Mouse (Mus musculus) G1E (cell line): ENCODE measurements around the gene Havcr1. TPM values are rescaled to one million over a fixed set of nuclear protein-coding genes. Genes with fewer than 3 reads are reported as not detected.
"Not testable (repeated sequence)": the region's sequence is repeated elsewhere in the genome, so short reads cannot be mapped to it uniquely, and the experiment has no call there.

ENCODE experiments used
- ATAC-seq: 2 replicates; pipeline ENCODE4 v1.8.0; 2016; ENCODE audit warnings: mild to moderate bottlenecking; ENCODE audit not compliant: insufficient number of reproducible peaks, poor library complexity, low FRiP score, severe bottlenecking; ENCODE audit errors: extremely low read depth
- DNase-seq: peaks from one replicate; pipeline ENCODE4 v3.0.0; 2012; ENCODE audit warnings: low spot score
- H3K27me3 ChIP-seq: 2 replicates; pipeline ENCODE4 v1.6.1; 2012; ENCODE audit warnings: mild to moderate bottlenecking, low read length, inconsistent platforms; ENCODE audit not compliant: insufficient read depth
- H3K36me3 ChIP-seq: replicated peaks from 2 replicates; pipeline ENCODE3; 2012; ENCODE audit warnings: mild to moderate bottlenecking, inconsistent platforms
- H3K4me1 ChIP-seq: 2 replicates; pipeline ENCODE4 v1.6.1; 2012; ENCODE audit warnings: low read depth, low read length, inconsistent platforms, mixed read lengths; ENCODE audit not compliant: insufficient read depth
- H3K4me3 ChIP-seq: 2 replicates; pipeline ENCODE4 v1.5.1; 2012; ENCODE audit warnings: low read depth, mild to moderate bottlenecking, inconsistent platforms, low read length, moderate library complexity, mixed read lengths
- H3K9me3 ChIP-seq: replicated peaks from 2 replicates; pipeline ENCODE4 v1.6.1; 2012; ENCODE audit warnings: inconsistent platforms
- CTCF ChIP-seq: IDR thresholded peaks from 2 replicates; pipeline ENCODE4 v1.5.1; 2012; ENCODE audit warnings: low read depth, low read length, inconsistent platforms, mixed read lengths
- GATA1 ChIP-seq: IDR thresholded peaks from 2 replicates; pipeline ENCODE4 v1.6.1; 2012; ENCODE audit warnings: borderline replicate concordance, low read length, inconsistent platforms, mixed read lengths
- GATA2 ChIP-seq: IDR thresholded peaks from 2 replicates; pipeline ENCODE4 v1.6.1; 2012; ENCODE audit warnings: low read depth, low read length, inconsistent platforms, borderline replicate concordance
- POLR2AphosphoS5 ChIP-seq: IDR thresholded peaks from 2 replicates; pipeline ENCODE4 v1.6.1; 2012; ENCODE audit warnings: low read depth, low read length, inconsistent platforms; ENCODE audit not compliant: insufficient replicate concordance
- TAL1 ChIP-seq: conservative IDR thresholded peaks from 2 replicates; pipeline ENCODE4 v1.6.1; 2012; ENCODE audit warnings: low read depth, low read length, inconsistent platforms, mixed read lengths
- polyA plus RNA-seq: library from polyadenylated mRNA; stranded (reverse); fragments of >175 nt; gene quantifications from 2 replicates; pipeline ENCODE4 v1.2.3, GENCODE M21; 2012
- total RNA-seq, 2 experiments: library from RNA; stranded (forward) in 1 of 2; stranded (reverse) in 1 of 2; fragments of 200-1000 nt in 1 of 2; fragments of >200 nt in 1 of 2; fragmentation: Nextera tagmentation in 1 of 2; gene quantifications; 2 replicates each; pipeline ENCODE4 v1.2.3; 2014 to 2017

Havcr1 gene
- not detected in 2 replicates for total RNA-seq (2014; fragmentation: Nextera tagmentation)
- total RNA-seq (2017) = not detected in 2 replicates
- not detected in 2 replicates for polyA plus RNA-seq

DNA sequence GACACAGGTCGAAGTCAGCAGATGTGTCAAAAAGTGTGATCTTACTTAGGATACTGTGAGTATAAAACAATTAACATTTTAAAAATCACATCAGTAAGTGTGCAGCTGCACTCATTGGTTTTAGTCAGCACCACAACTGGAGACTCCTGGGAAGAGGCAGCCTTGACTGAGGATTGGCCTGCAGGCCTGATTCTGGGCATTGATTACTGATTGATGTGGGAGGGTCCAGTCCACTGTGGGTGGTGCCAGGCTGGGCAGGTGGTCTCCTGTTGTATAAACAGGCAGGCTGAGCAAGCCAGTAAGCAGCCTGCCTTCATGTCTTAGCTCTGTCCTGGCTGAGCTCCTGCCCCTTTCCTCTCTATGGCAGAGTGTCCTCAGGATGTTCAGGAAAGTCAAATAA is at the start of gene Havcr1:
Gene Havcr1, plus strand, starts transcription at position 5 of the 400 bp plus-strand sequence.
- not testable (repeated sequence) for DNase-seq, H3K36me3 ChIP-seq, H3K4me3 ChIP-seq, H3K4me1 ChIP-seq, ATAC-seq, H3K9me3 ChIP-seq, H3K27me3 ChIP-seq

DNA sequence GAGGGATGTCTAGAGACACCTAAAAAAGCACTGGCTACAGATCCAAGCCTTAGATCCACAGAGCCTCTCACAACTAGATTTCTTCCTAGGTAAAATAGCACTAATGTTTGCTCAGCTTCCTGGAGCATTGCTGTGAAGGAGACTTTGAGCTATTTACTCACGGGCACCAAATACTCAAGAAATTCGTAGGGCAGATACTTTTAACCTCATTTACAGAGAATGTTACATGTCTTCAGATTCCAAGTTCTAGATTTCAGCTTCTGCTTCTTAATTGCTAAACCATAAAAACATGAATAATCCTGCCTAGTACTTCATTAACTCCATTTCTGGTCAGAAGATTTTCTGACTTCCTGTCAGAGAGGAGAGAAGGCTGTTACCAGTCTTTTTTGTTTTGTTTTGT is 44.7 kb upstream of the Havcr1 start:
- no peak for TF ChIP-seq CTCF
- TF ChIP-seq GATA1 = no peak
- no peak for TF ChIP-seq TAL1
- TF ChIP-seq GATA2 = no peak
- TF ChIP-seq POLR2AphosphoS5 = no peak
- DNase-seq (no peak), ATAC-seq (no peak)
- Histone ChIP-seq H3K36me3 (no peaks in the 10 kb centered on the region), H3K4me3 (no peak overlapping the region), H3K4me1 (no peaks in the 10 kb centered on the region), H3K27me3 (no peaks in the 10 kb centered on the region), H3K9me3 (no peaks in the 10 kb centered on the region)

DNA sequence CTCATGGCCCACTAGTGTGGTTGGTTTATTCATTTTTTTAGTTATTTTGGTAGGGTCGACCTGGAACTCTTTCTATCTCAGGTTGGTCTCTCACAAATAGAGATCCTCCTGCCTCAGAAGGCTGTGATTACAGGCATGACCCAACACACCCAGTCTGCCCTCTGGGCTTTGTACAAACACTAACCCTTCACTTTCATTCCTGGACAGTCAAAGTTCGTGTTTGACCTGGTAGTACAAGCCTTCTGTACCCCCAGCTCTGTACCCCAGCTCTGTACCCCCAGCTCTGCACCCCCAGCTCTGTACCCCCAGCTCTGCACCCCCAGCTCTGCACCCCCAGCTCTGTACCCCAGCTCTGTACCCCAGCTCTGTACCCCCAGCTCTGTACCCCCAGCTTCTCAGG is 39.0 kb upstream of the Havcr1 start:
- H3K27me3 ChIP-seq, H3K4me1 ChIP-seq, DNase-seq, H3K4me3 ChIP-seq, H3K9me3 ChIP-seq, H3K36me3 ChIP-seq, ATAC-seq: not testable (repeated sequence)

DNA sequence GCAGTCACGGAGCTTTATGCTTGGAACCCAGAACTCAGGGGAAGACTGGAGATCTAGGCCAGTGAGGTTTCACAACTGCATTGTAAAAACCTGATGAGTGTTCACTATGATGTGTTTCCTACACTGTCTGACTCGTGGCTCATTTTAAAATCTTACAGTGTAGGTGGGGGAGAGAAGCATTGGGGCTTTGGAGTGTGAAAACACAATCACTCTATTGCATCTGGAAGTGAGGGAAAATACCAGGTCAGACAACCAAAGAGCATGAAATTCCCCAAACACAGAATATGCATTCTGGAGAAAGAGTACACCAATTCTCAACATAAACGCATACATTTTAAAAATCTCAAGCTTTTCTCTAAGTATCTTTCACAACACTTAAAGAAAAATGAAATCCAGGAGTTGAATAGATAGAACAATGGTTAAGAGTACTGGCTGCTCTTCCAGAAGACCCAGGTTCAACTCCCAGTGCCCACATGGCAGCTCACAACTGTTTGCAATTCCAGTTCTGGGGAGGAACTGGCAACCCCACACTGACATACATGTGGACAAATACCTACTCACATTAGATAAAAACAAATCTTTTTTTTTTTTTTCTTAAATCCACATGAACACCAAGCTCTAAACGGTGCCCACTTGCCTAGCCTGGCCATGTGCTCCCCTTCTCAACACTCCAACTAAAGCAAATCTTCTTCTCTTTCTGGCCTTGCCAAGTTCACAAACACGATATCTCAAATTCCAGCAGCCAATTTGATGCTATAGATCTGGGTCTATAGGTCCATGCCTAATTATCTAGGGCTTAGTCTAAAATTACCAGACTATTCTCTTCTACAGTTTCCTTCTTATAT is 37.2 kb upstream of the Havcr1 start:
- no peak for ATAC-seq

DNA sequence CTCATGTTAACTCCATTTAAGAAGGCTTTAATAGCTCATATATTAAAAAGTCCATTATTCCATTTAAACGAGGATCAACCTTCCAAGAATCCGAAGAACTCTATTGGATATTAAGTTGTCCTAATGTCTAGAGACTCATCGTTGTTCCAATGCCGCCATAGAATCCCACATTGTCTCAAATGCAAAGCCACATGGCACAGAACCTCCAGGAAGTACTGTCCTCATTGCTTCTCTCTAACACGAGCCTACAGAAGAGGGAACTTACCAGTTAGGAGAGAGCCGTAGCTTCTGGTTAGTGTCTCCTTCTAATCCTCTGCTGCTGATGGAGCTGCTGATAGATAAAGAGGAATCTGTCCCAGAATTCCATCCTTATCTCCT is 36.6 kb upstream of the Havcr1 start:
- no peak for DNase-seq
- TF ChIP-seq GATA1 = no peak
- TF ChIP-seq CTCF = no peak
- Histone ChIP-seq H3K36me3 (no peaks in the 10 kb centered on the region), H3K4me1 (no peaks in the 10 kb centered on the region), H3K4me3 (no peak overlapping the region), H3K27me3 (no peaks in the 10 kb centered on the region), H3K9me3 (no peaks in the 10 kb centered on the region)
- ATAC-seq = no peak

More for the DNA sequence above, 37.2 kb upstream of the Havcr1 start:
- DNase-seq = no peak
- H3K4me1 ChIP-seq = no peaks in the 10 kb centered on the region
- no peaks in the 10 kb centered on the region for H3K36me3 ChIP-seq
- TF ChIP-seq POLR2AphosphoS5 = no peak
- TF ChIP-seq GATA1 = no peak
- TF ChIP-seq GATA2 = no peak
- TF ChIP-seq CTCF = no peak
- TF ChIP-seq TAL1 = no peak
- no peaks in the 10 kb centered on the region for H3K27me3 ChIP-seq
- H3K9me3 ChIP-seq = no peaks in the 10 kb centered on the region
- no peak overlapping the region for H3K4me3 ChIP-seq

DNA sequence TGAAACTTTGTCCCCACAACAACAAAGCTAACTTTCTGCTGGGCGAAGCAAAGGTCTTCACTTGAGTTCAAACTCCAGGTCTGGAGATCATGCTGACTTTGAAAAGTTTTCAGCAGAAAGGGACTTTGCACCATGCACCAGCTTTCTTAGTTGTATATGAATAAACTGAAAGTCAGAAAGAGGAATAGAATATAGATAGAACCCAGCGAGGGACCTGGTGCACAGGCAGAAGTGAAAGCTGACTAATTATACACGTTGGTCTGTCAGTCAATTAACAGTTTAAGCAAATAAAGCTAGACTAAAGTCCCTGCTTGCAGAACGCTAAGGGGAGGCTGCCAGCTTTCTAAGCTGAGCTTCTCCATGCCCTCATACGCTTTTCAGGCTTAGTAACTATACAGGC is 36.0 kb upstream of the Havcr1 start:
- Histone ChIP-seq H3K4me1 (no peaks in the 10 kb centered on the region), H3K36me3 (no peaks in the 10 kb centered on the region), H3K9me3 (no peaks in the 10 kb centered on the region), H3K27me3 (no peaks in the 10 kb centered on the region), H3K4me3 (no peak overlapping the region)
- no peak for DNase-seq
- no peak for TF ChIP-seq POLR2AphosphoS5
- no peak for TF ChIP-seq TAL1
- TF ChIP-seq GATA1 = no peak
- no peak for TF ChIP-seq GATA2
- TF ChIP-seq CTCF = no peak
- no peak for ATAC-seq
